Mouse (Mus musculus) neural tube, embryonic 13.5 days (tissue): Measurements from ENCODE around the gene Lst1. TPM values are rescaled to one million over a fixed set of nuclear protein-coding genes. Genes with fewer than 3 reads are reported as not detected.
A peak's percentile ranks its signal among the peaks of the same experiment; 100 is the strongest.

Experiments used
- ATAC-seq: fragments of 200-750 bp; cut with Nextera tagmentation; 2 replicates; pipeline ENCODE4 v1.8.0; 2017; ENCODE audit warnings: low read depth, mild to moderate bottlenecking, moderate TSS enrichment, moderate library complexity
- H3K27ac ChIP-seq: fragments of 300-500 bp; sonication (generic); replicated peaks from 2 replicates; pipeline ENCODE4 v1.5.1; 2015; ENCODE audit warnings: moderate library complexity, mild to moderate bottlenecking, inconsistent platforms
- H3K27me3 ChIP-seq: fragments of 300-500 bp; sonication (generic); 2 replicates; pipeline ENCODE4 v1.6.1; 2015; ENCODE audit warnings: mild to moderate bottlenecking, inconsistent platforms
- H3K36me3 ChIP-seq: fragments of 300-500 bp; sonication (generic); 2 replicates; pipeline ENCODE4 v1.6.1; 2015; ENCODE audit warnings: mild to moderate bottlenecking, inconsistent platforms
- H3K4me1 ChIP-seq: fragments of 300-500 bp; sonication (generic); replicated peaks from 2 replicates; pipeline ENCODE4 v1.6.1; 2015; ENCODE audit warnings: inconsistent platforms
- H3K4me2 ChIP-seq: fragments of 300-500 bp; sonication (generic); 2 replicates; pipeline ENCODE4 v1.6.1; 2015; ENCODE audit warnings: inconsistent platforms, mild to moderate bottlenecking, moderate library complexity
- H3K4me3 ChIP-seq: fragments of 300-500 bp; sonication (generic); 2 replicates; pipeline ENCODE4 v1.5.1; 2015; ENCODE audit warnings: mild to moderate bottlenecking, inconsistent platforms
- H3K9ac ChIP-seq: fragments of 300-500 bp; sonication (generic); 2 replicates; pipeline ENCODE4 v1.6.1; 2015; ENCODE audit warnings: moderate library complexity, mild to moderate bottlenecking, inconsistent platforms
- H3K9me3 ChIP-seq: fragments of 300-500 bp; sonication (generic); 2 replicates; pipeline ENCODE4 v1.6.1; 2016; ENCODE audit warnings: inconsistent platforms
- WGBS: fragments of 180-500 bp; shearing (Covaris S2); methylation state at CpG from one replicate; pipeline ENCODE4 v1.1.7; 2015; 5-methylcytosine and 5-hydroxymethylcytosine counted together
- microRNA-seq: library from miRNA; unstranded; fragments of <30 nt; microRNA quantifications from one replicate; pipeline ENCODE4, GENCODE M21; 2016
- polyA plus RNA-seq: library from polyadenylated mRNA; unstranded; fragments of >200 nt; fragmentation: Nextera tagmentation; extraction: Ambion mirVana; gene quantifications from 2 replicates; pipeline ENCODE4 v1.2.1, GENCODE M21; 2015

Gene Lst1
- polyA plus RNA-seq, 1 experiment from 2014 or later = 8.9 TPM

DNA sequence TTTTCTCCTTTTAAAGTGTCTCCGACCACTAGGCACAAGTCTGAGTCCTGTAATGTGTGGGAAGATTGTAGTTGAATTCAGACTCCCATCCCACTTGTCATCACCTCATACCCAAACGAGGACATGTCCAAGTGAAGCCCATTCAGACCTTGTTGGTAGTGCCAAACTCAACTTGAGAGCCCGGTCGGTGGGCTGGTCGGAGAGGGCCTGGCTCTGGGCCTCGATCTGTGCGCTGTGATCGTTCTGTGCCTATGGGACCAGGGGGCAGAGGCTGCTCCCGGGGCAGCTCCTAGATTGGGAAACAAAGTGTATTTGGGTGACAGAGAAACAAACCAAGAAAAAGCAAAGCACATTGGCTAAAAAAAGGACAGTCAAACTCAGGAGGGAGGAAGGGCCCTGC, 35.2 kb downstream of the Lst1 start:
- Histone ChIP-seq H3K4me2 (no peak overlapping the region), H3K27me3 (no peaks in the 10 kb centered on the region), H3K4me1 (no peaks in the 10 kb centered on the region), H3K9me3 (no peaks in the 10 kb centered on the region), H3K4me3 (no peak overlapping the region), H3K9ac (no peak overlapping the region), H3K27ac (no peak overlapping the region), H3K36me3 (peaks cover 97% of the 10 kb centered on the region)
- 91% methylated on average over 9 of the region's 9 CpGs for WGBS
- ATAC-seq = no peak

DNA sequence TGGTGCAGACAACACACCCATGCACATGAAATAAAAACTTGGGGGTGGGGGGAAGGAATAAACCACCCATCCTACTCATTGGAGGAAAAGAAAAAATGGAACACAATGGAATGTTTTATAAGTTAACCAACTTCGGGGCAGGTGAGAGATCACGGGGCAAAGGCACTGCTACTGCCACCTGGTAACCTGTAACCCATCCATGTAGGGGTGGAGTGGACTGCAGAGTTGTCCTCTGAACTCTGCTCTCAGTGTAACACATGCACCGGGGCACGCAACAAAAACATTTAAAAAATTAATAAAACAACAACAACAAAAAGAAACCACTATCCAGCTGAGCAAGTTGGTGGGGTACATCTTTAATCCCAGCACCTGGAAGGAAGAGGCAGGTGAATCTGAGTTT, 36.1 kb downstream of the Lst1 start:
- peaks cover 97% of the 10 kb centered on the region for H3K36me3 ChIP-seq
- H3K4me2 ChIP-seq = no peak overlapping the region
- WGBS = 97% methylated on average over 4 of the region's 4 CpGs
- ATAC-seq = no peak
- no peak overlapping the region for H3K4me3 ChIP-seq
- H3K27me3 ChIP-seq = no peaks in the 10 kb centered on the region
- no peak overlapping the region for H3K9ac ChIP-seq
- no peaks in the 10 kb centered on the region for H3K4me1 ChIP-seq
- no peaks in the 10 kb centered on the region for H3K9me3 ChIP-seq
- no peak overlapping the region for H3K27ac ChIP-seq

DNA sequence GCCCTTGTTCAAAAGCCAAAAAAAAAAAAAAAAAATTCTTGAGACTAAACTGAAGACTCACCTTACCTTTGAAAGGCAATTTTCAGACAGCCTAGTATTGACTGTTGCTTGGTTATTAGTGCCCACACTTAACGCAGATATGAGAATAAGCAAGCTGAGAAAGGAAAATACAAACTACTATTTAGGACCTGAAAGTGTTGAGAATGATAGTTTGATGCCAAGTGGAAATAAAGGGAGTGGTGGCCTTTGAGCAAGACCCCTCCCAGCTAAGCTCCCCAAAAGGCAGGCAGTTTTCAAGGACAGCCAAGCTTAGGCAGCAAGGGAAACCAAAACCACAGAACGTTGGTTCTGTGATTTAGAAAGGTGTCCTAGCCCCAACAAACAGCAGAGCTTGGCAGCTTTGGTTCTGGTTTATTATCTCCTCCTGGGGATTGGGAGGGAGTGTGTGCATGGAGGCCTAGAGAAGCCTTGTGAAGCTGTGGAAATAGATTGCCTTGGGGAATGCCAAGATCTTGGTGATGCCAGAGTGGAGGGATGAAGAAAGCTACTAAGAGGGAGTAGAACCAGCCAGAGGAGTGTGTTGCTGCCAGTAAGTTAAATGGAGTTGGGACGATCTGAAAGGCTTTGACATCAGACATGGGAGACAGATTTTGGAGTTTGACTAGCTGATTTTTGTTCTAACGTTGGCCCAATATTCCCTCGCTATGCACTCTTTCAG, 40.2 kb downstream of the Lst1 start:
- H3K4me1 ChIP-seq = no peaks in the 10 kb centered on the region
- no peak overlapping the region for H3K9ac ChIP-seq
- H3K36me3 ChIP-seq = peaks cover 97% of the 10 kb centered on the region
- WGBS = 66% methylated on average over 5 of the region's 5 CpGs
- no peaks in the 10 kb centered on the region for H3K9me3 ChIP-seq
- H3K27ac ChIP-seq = peak overlapping the region; percentile 49
- H3K4me3 ChIP-seq = no peak overlapping the region
- ATAC-seq = no peak
- no peaks in the 10 kb centered on the region for H3K27me3 ChIP-seq
- H3K4me2 ChIP-seq = no peak overlapping the region

DNA sequence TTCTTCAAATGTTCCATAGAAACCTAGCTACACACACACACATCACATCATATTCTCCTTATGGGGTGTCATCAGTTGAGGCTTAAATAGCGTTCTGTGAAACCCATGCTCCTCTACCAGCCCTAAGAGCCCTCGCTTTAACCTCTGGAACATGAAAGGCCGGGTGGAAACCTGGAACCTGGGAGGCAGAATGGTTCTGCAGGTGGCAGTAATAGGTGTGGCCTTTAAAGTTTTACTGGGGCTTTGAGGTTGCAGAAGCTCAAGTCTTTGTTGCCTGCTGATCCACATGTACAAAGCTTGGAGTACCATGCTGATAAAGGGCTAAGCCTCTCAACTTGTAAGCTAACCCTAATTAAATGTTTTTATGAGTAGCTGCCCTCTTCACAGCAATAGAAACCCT, 40.9 kb downstream of the Lst1 start:
- Histone ChIP-seq H3K4me2 (no peak overlapping the region), H3K27me3 (no peaks in the 10 kb centered on the region), H3K36me3 (peaks cover 97% of the 10 kb centered on the region), H3K4me1 (no peaks in the 10 kb centered on the region), H3K4me3 (no peak overlapping the region), H3K9me3 (no peaks in the 10 kb centered on the region), H3K9ac (no peak overlapping the region), H3K27ac (0 out of 2 replicates have a peak overlapping the region, but pooled peaks have one; percentile 46)
- ATAC-seq = no peak
- 62% methylated on average over 3 of the region's 3 CpGs for WGBS

DNA sequence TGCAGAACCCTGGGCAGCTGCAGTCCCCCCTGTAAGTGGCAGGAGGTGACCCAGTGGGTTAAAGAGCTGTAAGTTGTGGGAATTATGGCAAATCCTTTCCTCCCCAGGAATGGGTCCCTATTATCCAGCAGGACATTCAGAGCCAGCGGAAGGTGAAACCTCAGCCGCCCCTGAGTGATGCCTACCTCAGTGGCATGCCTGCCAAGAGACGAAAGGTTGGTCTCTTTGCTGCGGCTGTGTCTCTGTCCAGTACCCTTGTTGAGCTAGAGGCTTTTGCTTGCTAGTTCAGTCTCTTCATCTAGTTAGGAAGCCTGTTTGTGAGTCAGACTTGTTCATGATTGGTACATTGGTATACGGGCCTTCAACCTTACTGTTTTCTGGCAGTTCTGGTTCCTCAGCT, 42.1 kb downstream of the Lst1 start:
- Histone ChIP-seq H3K9me3 (no peaks in the 10 kb centered on the region), H3K9ac (no peak overlapping the region), H3K4me3 (no peak overlapping the region), H3K4me2 (no peak overlapping the region), H3K27me3 (no peaks in the 10 kb centered on the region), H3K36me3 (peaks cover 98% of the 10 kb centered on the region), H3K4me1 (no peaks in the 10 kb centered on the region), H3K27ac (no peak overlapping the region; the same call in 1 of the 2 replicates)
- WGBS = 92% methylated on average over 5 of the region's 5 CpGs
- no peak for ATAC-seq

DNA sequence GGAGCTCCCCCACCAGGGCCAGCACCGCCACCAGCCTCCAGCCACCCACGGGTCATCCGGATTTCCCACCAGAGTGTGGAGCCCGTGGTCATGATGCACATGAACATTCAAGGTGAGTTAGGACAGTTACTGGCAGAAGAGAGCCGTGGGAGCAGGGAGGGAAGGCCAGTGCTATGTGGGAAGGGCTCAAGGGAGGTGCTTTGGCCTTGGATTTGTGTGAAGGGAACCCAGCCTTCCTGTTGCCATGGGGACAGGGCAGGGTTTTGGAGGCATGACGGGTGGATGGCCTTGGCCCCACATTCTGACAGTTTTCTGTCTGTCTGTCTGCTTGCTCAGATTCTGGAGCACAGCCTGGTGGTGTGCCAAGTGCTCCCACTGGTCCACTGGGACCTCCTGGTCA, 46.3 kb downstream of the Lst1 start:
- no peak overlapping the region for H3K4me3 ChIP-seq
- no peak overlapping the region for H3K4me2 ChIP-seq
- no peaks in the 10 kb centered on the region for H3K27me3 ChIP-seq
- no peak overlapping the region for H3K9ac ChIP-seq
- 88% methylated on average over 6 of the region's 6 CpGs for WGBS
- no peaks in the 10 kb centered on the region for H3K9me3 ChIP-seq
- H3K36me3 ChIP-seq = peaks cover 88% of the 10 kb centered on the region
- no peak overlapping the region for H3K27ac ChIP-seq
- peaks cover 20% of the 10 kb centered on the region for H3K4me1 ChIP-seq
- no peak for ATAC-seq

DNA sequence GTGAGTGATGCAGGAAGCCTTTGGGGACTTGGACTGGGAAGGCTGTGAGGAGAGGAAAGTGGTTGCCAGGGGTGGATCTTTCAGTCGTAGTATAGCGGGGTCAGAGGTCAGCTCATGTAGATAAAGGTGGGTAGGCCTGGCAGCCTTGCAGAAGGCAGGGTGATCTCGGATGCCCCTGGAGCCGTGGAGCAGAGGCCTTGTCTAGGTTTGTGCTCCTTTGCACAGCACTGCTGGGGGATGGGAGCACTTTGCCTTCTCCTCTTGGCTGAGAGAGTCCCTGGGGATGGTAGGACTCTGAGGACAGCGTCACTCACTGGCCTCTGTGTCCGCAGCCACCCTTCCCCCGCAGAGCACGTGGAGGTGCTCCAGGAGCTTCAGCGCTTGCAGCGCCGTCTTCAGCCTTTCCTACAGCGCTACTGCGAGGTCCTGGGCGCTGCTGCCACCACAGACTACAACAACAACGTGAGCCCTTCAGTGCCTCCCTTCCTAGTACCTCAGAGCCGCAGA, 47.7 kb downstream of the Lst1 start:
- peaks cover 74% of the 10 kb centered on the region for H3K36me3 ChIP-seq
- no peaks in the 10 kb centered on the region for H3K27me3 ChIP-seq
- 77% methylated on average over 14 of the region's 16 CpGs for WGBS

DNA sequence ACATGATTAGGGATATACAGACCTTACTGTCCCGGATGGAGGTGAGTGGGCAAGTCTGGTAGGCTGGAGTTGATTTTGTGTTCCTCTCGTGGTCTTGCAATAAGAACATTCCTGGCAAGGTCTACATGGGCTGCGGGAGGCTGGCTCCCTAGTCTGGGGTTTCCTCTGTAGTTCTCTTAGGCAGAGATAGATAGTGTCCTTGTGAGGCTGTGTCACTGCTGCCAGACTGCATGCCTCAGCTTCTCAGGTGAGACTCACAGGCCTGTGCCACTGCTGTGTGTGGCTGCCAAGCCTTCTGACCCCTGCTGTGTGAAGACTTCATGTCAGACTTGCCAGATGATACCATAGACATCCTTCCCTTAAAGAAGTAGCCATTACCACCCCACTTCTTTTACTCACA, 49.0 kb downstream of the Lst1 start:
- no peak overlapping the region for H3K4me2 ChIP-seq
- WGBS = 92% methylated on average over 3 of the region's 3 CpGs
- H3K4me3 ChIP-seq = no peak overlapping the region
- H3K36me3 ChIP-seq = peaks cover 61% of the 10 kb centered on the region
- H3K9me3 ChIP-seq = no peaks in the 10 kb centered on the region
- no peak for ATAC-seq
- peak overlapping the region; percentile 41; the same call in 1 of the 2 replicates for H3K9ac ChIP-seq
- H3K4me1 ChIP-seq = peaks cover 31% of the 10 kb centered on the region
- no peaks in the 10 kb centered on the region for H3K27me3 ChIP-seq
- H3K27ac ChIP-seq = no peak overlapping the region

More for the DNA sequence above, 47.7 kb downstream of the Lst1 start:
- H3K4me3 ChIP-seq = no peak overlapping the region
- no peak for ATAC-seq
- peaks cover 29% of the 10 kb centered on the region for H3K4me1 ChIP-seq
- no peaks in the 10 kb centered on the region for H3K9me3 ChIP-seq
- H3K27ac ChIP-seq = no peak overlapping the region
- H3K9ac ChIP-seq = no peak overlapping the region
- H3K4me2 ChIP-seq = no peak overlapping the region

DNA sequence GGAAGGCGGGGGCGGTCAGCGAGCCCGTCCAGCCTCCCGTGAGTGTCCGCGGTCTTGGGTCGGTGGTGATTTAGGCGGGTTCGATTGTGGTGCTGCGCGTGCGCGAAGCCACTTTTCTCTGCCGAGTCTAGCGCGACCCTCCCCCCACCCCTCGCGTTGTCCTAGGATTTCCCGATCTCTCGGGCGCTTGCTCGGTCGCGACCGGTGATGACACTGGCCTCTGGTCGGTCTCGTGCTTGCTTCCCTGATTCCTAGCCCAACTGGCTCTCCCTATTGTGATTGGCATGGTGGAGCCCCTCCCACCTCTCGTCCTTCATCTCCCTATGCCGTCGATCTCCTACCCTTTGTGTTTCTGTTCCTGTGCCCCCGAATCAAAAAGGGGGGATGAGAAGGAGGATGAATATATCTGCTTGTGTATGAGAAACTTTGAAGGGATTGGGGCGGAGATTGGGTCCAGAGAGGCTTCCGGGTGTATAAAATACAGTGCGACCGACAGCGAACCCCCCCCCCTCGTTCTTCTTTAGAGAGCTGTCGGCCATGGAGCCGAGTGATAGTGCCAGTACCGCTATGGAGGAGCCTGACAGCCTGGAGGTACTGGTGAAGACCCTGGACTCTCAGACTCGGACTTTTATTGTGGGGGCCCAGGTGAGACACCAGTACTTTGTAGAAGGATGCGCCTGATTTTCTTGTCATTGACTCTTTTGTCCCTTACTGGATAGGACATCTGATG, 52.5 kb downstream of the Lst1 start:
- H3K4me2 ChIP-seq = peak overlapping the region; percentile 88
- H3K36me3 ChIP-seq = peaks cover 29% of the 10 kb centered on the region
- no peaks in the 10 kb centered on the region for H3K27me3 ChIP-seq
- peak overlapping the region; percentile 93 for H3K27ac ChIP-seq
- under 1% methylated on average over 43 of the region's 43 CpGs for WGBS
- H3K9ac ChIP-seq = peak overlapping the region; percentile 92
- no peaks in the 10 kb centered on the region for H3K9me3 ChIP-seq
- H3K4me3 ChIP-seq = peak overlapping the region; percentile 81
- H3K4me1 ChIP-seq = peaks cover 39% of the 10 kb centered on the region
- peak; percentile 72 for ATAC-seq

Small RNA genes lying within 50 kb of the gene (microRNA-seq; reads per million reads assigned to microRNA genes)
- gene Mir6973a = not detected
- gene Mir6974 = not detected

Other genes starting within 250 kb of the Lst1 start
- gene Hspa1b, start 229.2 kb downstream of the Lst1 start, polyA plus RNA-seq = 0.38 and 0.47 TPM in 2 replicates
- not detected in 2 replicates for gene Gm20481, start 218.5 kb downstream of the Lst1 start, polyA plus RNA-seq
- gene Hspa1a, start 216.3 kb downstream of the Lst1 start, polyA plus RNA-seq = 6.0 and 6.3 TPM in 2 replicates
- 1.5 and 2.2 TPM in 2 replicates for gene Hspa1l, start 215.7 kb downstream of the Lst1 start, polyA plus RNA-seq
- gene Lsm2, start 206.6 kb downstream of the Lst1 start, polyA plus RNA-seq = 99.4 and 99.8 TPM in 2 replicates
- 57.9 and 58.2 TPM in 2 replicates for gene Vars, start 187.5 kb downstream of the Lst1 start, polyA plus RNA-seq
- gene Vwa7, start 171.9 kb downstream of the Lst1 start, polyA plus RNA-seq = 0.17 and 0.18 TPM in 2 replicates
- 2.5 and 2.6 TPM in 2 replicates for gene Sapcd1, start 160.4 kb downstream of the Lst1 start, polyA plus RNA-seq
- gene Msh5, start 141.7 kb downstream of the Lst1 start, polyA plus RNA-seq = 2.8 and 3.1 TPM in 2 replicates
- 132 and 145 TPM in 2 replicates for gene Clic1, start 138.5 kb downstream of the Lst1 start, polyA plus RNA-seq
- 417 and 431 TPM in 2 replicates for gene Ddah2, start 129.4 kb downstream of the Lst1 start, polyA plus RNA-seq
- 0.54 TPM in 1 of 2 replicates, not detected in the other for gene Ly6g6c, start 123.1 kb downstream of the Lst1 start, polyA plus RNA-seq
- 0.28 and 0.38 TPM in 2 replicates for gene Mpig6b, start 122.3 kb downstream of the Lst1 start, polyA plus RNA-seq
- gene Ly6g6e, start 111.5 kb downstream of the Lst1 start, polyA plus RNA-seq = 0.46 and 0.55 TPM in 2 replicates
- 0.95 and 1.8 TPM in 2 replicates for gene Ly6g6d, start 110.4 kb downstream of the Lst1 start, polyA plus RNA-seq
- 0.44 and 0.68 TPM in 2 replicates for gene Ly6g6f, start 102.8 kb downstream of the Lst1 start, polyA plus RNA-seq
- gene Abhd16a, start 99.2 kb downstream of the Lst1 start, polyA plus RNA-seq = 98.2 and 104 TPM in 2 replicates
- not detected in 2 replicates for gene Ly6g5c, start 80.2 kb downstream of the Lst1 start, polyA plus RNA-seq
- gene Ly6g5b, start 73.0 kb downstream of the Lst1 start, polyA plus RNA-seq = 1.4 and 1.7 TPM in 2 replicates
- gene Gpank1, start 67.0 kb downstream of the Lst1 start, polyA plus RNA-seq = 20.9 and 25.5 TPM in 2 replicates
- 333 and 339 TPM in 2 replicates for gene Csnk2b, start 66.4 kb downstream of the Lst1 start, polyA plus RNA-seq
- gene D17H6S53E, start 62.1 kb downstream of the Lst1 start, polyA plus RNA-seq = 8.9 and 10.6 TPM in 2 replicates
- gene Apom, start 56.4 kb downstream of the Lst1 start, polyA plus RNA-seq = 0.61 and 0.77 TPM in 2 replicates
- 67.1 and 75.0 TPM in 2 replicates for gene Bag6, start 53.3 kb downstream of the Lst1 start, polyA plus RNA-seq
- 178 and 185 TPM in 2 replicates for gene Prrc2a, start 23.5 kb downstream of the Lst1 start, polyA plus RNA-seq
- 11.4 and 12.7 TPM in 2 replicates for gene Aif1, start 12.4 kb downstream of the Lst1 start, polyA plus RNA-seq
- 0.22 and 0.58 TPM in 2 replicates for gene Ltb, start 6.0 kb upstream of the Lst1 start, polyA plus RNA-seq
- gene Tnf, start 13.6 kb upstream of the Lst1 start, polyA plus RNA-seq = 0.13 TPM in 1 of 2 replicates, not detected in the other
- gene Lta, start 16.9 kb upstream of the Lst1 start, polyA plus RNA-seq = 0.42 TPM in 1 of 2 replicates, not detected in the other
- 0.56 TPM in 1 of 2 replicates, not detected in the other for gene Gm16181, start 32.4 kb upstream of the Lst1 start, polyA plus RNA-seq
- gene Atp6v1g2, start 45.2 kb upstream of the Lst1 start, polyA plus RNA-seq = 58.9 and 66.1 TPM in 2 replicates
- gene Nfkbil1, start 47.4 kb upstream of the Lst1 start, polyA plus RNA-seq = 9.5 and 10.8 TPM in 2 replicates
- gene Ddx39b, start 53.3 kb upstream of the Lst1 start, polyA plus RNA-seq = 385 and 402 TPM in 2 replicates
- 70.5 and 79.1 TPM in 2 replicates for gene H2-D1, start 74.3 kb upstream of the Lst1 start, polyA plus RNA-seq
- gene H2-Q1, start 132.0 kb upstream of the Lst1 start, polyA plus RNA-seq = 0.22 TPM in 1 of 2 replicates, not detected in the other
- 0.50 and 0.60 TPM in 2 replicates for gene H2-Q2, start 153.8 kb upstream of the Lst1 start, polyA plus RNA-seq
- gene H2-Q4, start 191.2 kb upstream of the Lst1 start, polyA plus RNA-seq = 1.0 and 1.4 TPM in 2 replicates
- gene H2-Q6, start 236.4 kb upstream of the Lst1 start, polyA plus RNA-seq = 0.37 and 0.42 TPM in 2 replicates